Mouse (Mus musculus): Measurements from ENCODE around the gene Gm42742.

DNA sequence TGATC lies 4.6 kb downstream of the Gm42742 start, which contains the start of gene Pagr1b:
- TF ChIP-seq POLR2A (IDR thresholded peaks at IDR 0.05; ENCODE audit: borderline replicate concordance, control insufficient read depth, low read depth, low read length) (no peak), CTCF (IDR thresholded peaks at IDR 0.05; ENCODE audit: control insufficient read depth, insufficient read depth, low read length) (no peak)
